19 mouse cellular contexts compared by ENCODE assay signal in genomic region chr10:107933527-107933926, GRCm38 (mm10). TPM values are rescaled to one million over a fixed set of nuclear protein-coding genes. Genes with fewer than 3 reads are reported as not detected.
DNase-seq lines count a peak whose midpoint lies in the region; ATAC-seq lines count a peak whose summit lies in the region.
"Had no signal": no experiment of that assay in that cellular context is flagged by ENCODE, and none has a peak within 500 bp of the region (broad histone marks: within the 10 kb centered on the region; RNA-seq: fewer than 3 reads in every experiment).

No protein-coding gene starts in this region.

- H3K9me3 ChIP-seq in hindbrain, embryonic 12.5 days (replicated peaks) = no peaks in the 10 kb centered on the region
- H3K9me3 ChIP-seq in midbrain, embryonic 13.5 days = no peaks in the 10 kb centered on the region
- H3K9me3 ChIP-seq: embryonic facial prominence, embryonic 10.5 days; forebrain, embryonic 13.5 days; heart, embryonic 13.5 days had no signal

- no peak overlapping the region for H3K4me2 ChIP-seq in hindbrain, embryonic 12.5 days (replicated peaks)
- H3K4me2 ChIP-seq in midbrain, embryonic 13.5 days (replicated peaks) = no peak overlapping the region
- H3K4me2 ChIP-seq: forebrain, embryonic 13.5 days; heart, embryonic 13.5 days had no signal

- peak; percentile 14 for DNase-seq in adrenal gland, adult 2 months
- DNase-seq in adrenal gland, postnatal 25 days = no peak
- peak; percentile 45 for DNase-seq in NIH3T3 (ENCODE audit: low read depth)
- no peak for DNase-seq in lung, postnatal 36 days
- DNase-seq: adrenal gland, postnatal 14 days; cerebellum, adult 18-20 months; cerebellum, postnatal 10 days; forebrain, postnatal 0 days; gastrocnemius, adult 2 months; gastrocnemius, postnatal 25 days; heart, adult 11 months; heart, postnatal 36 days had no signal

- H3K27ac ChIP-seq in hindbrain, embryonic 12.5 days = no peak overlapping the region
- H3K27ac ChIP-seq in midbrain, embryonic 13.5 days = no peak overlapping the region
- H3K27ac ChIP-seq: embryonic facial prominence, embryonic 10.5 days; forebrain, embryonic 13.5 days had no signal

- no peak overlapping the region for H3K9ac ChIP-seq in hindbrain, embryonic 12.5 days
- no peak overlapping the region for H3K9ac ChIP-seq in midbrain, embryonic 13.5 days (replicated peaks)
- H3K9ac ChIP-seq: forebrain, embryonic 13.5 days; forebrain, postnatal 0 days; heart, embryonic 13.5 days had no signal

- no peaks in the 10 kb centered on the region for H3K36me3 ChIP-seq in hindbrain, embryonic 12.5 days
- no peaks in the 10 kb centered on the region for H3K36me3 ChIP-seq in midbrain, embryonic 13.5 days
- H3K36me3 ChIP-seq: embryonic facial prominence, embryonic 10.5 days; heart, embryonic 13.5 days had no signal

- H3K4me1 ChIP-seq in hindbrain, embryonic 12.5 days = peaks cover 11% of the 10 kb centered on the region; the same call in 1 of the 2 replicates
- H3K4me1 ChIP-seq in midbrain, embryonic 13.5 days (replicated peaks) = peaks cover 3% of the 10 kb centered on the region; the same call in 1 of the 2 replicates
- H3K4me1 ChIP-seq: forebrain, embryonic 13.5 days had no signal

- ATAC-seq in megakaryocyte progenitor cell, adult 5-6 weeks (replicated peaks; ENCODE audit: poor library complexity) = peak; percentile 13; the same call in 1 of the 2 replicates
- no peak for ATAC-seq in hindbrain, embryonic 12.5 days (ENCODE audit: low FRiP score)
- ATAC-seq in midbrain, embryonic 13.5 days = no peak
- ATAC-seq: forebrain, embryonic 13.5 days; forebrain, postnatal 0 days; hindbrain, embryonic 16.5 days had no signal

- H3K27me3 ChIP-seq in hindbrain, embryonic 12.5 days = no peaks in the 10 kb centered on the region
- no peaks in the 10 kb centered on the region for H3K27me3 ChIP-seq in midbrain, embryonic 13.5 days
- H3K27me3 ChIP-seq: forebrain, embryonic 13.5 days; heart, embryonic 13.5 days had no signal

- no peak overlapping the region for H3K4me3 ChIP-seq in hindbrain, embryonic 12.5 days
- H3K4me3 ChIP-seq in midbrain, embryonic 13.5 days (replicated peaks) = no peak overlapping the region
- H3K4me3 ChIP-seq: embryonic facial prominence, embryonic 10.5 days; forebrain, embryonic 13.5 days; gastrocnemius, adult 2 months; heart, embryonic 13.5 days had no signal

- WGBS in hindbrain, embryonic 12.5 days = 87% methylated on average over 1 of the region's 1 CpGs
- 94% methylated on average over 1 of the region's 1 CpGs for WGBS in midbrain, embryonic 13.5 days

RNA-seq across cellular contexts. Expression of gene Otogl, which starts 21.6 kb away (rescaled TPM):
- under 1 TPM; 0.17 to 0.31 TPM for total RNA-seq in adrenal gland, adult 2 months (2021)
- not detected in 2 replicates for polyA plus RNA-seq in adrenal gland, adult 2 months (2012; rRNA removed)
- total RNA-seq in adrenal gland, postnatal 25 days (2021) = 0.21 and 0.33 TPM in 2 replicates
- total RNA-seq in megakaryocyte progenitor cell, adult 5-6 weeks (2015) = 2.9 and 3.3 TPM in 2 replicates
- total RNA-seq in megakaryocyte progenitor cell, adult 5-6 weeks (2017) = 1.5 and 2.0 TPM in 2 replicates
- polyA plus RNA-seq in hindbrain, embryonic 12.5 days (2016; fragmentation: Nextera tagmentation; extraction: Ambion mirVana) = 0.27 and 0.63 TPM in 2 replicates
- 0.03 TPM in 2 replicates for polyA plus RNA-seq in midbrain, embryonic 13.5 days (2015; fragmentation: Nextera tagmentation; extraction: Ambion mirVana)
- total RNA-seq: gastrocnemius, postnatal 25 days had no signal
- polyA plus RNA-seq: forebrain, embryonic 13.5 days had no signal

Comparison
In these comparisons a context has a peak if more than half of its experiments do, and no peak if none do; other contexts are left out.
1. DNase-seq: peak in adrenal gland, adult 2 months (single experiment) and NIH3T3 (single experiment); none in adrenal gland, postnatal 25 days (single experiment) and lung, postnatal 36 days (single experiment).